Mouse (Mus musculus) kidney, postnatal 0 days (tissue): Measurements from ENCODE around the gene Tnr. TPM values are rescaled to one million over a fixed set of nuclear protein-coding genes. Genes with fewer than 3 reads are reported as not detected.

Experiments
- ATAC-seq: fragments of 200-750 bp; cut with Nextera tagmentation; replicated peaks from 2 replicates; pipeline ENCODE4 v1.8.0; 2017; ENCODE audit warnings: low read depth, moderate number of reproducible peaks, moderate TSS enrichment, moderate library complexity; ENCODE audit not compliant: low FRiP score
- DNase-seq: peaks from one replicate; pipeline ENCODE4 v3.0.0-alpha.2; 2016; ENCODE audit warnings: low spot score
- H3K27ac ChIP-seq: fragments of 300-500 bp; sonication (generic); 2 replicates; pipeline ENCODE4 v1.5.1; 2014; ENCODE audit warnings: mild to moderate bottlenecking
- H3K27me3 ChIP-seq: fragments of 300-500 bp; sonication (generic); 2 replicates; pipeline ENCODE4 v1.6.1; 2014; ENCODE audit warnings: low read length, mixed read lengths; ENCODE audit not compliant: insufficient read depth
- H3K36me3 ChIP-seq: fragments of 300-500 bp; sonication (generic); 2 replicates; pipeline ENCODE4 v1.6.1; 2014; ENCODE audit warnings: low read length, mixed read lengths; ENCODE audit not compliant: insufficient read depth
- H3K4me1 ChIP-seq: fragments of 300-500 bp; sonication (generic); replicated peaks from 2 replicates; pipeline ENCODE4 v1.6.1; 2014; ENCODE audit warnings: antibody characterized with exemption, low read length, mixed read lengths; ENCODE audit not compliant: insufficient read depth
- H3K4me2 ChIP-seq: fragments of 300-500 bp; sonication (generic); 2 replicates; pipeline ENCODE4 v1.6.1; 2014; ENCODE audit warnings: mild to moderate bottlenecking, low read length, moderate library complexity, mixed read lengths
- H3K4me3 ChIP-seq: fragments of 300-500 bp; sonication (generic); replicated peaks from 2 replicates; pipeline ENCODE4 v1.5.1; 2014; ENCODE audit warnings: low read depth, low read length
- H3K9ac ChIP-seq: fragments of 300-500 bp; sonication (generic); 2 replicates; pipeline ENCODE4 v1.6.1; 2014; ENCODE audit warnings: low read depth, low read length
- H3K9me3 ChIP-seq: fragments of 300-500 bp; sonication (generic); replicated peaks from 2 replicates; pipeline ENCODE4 v1.6.1; 2016; ENCODE audit warnings: low read length, inconsistent platforms, mixed read lengths
- CTCF ChIP-seq: IDR thresholded peaks from 2 replicates; pipeline ENCODE4 v1.5.1; 2016; ENCODE audit warnings: antibody characterized with exemption, low read depth, mild to moderate bottlenecking, moderate library complexity
- WGBS: fragments of 180-500 bp; shearing (Covaris S2); extraction: QIAGEN DNeasy Blood & Tissue Kit; methylation state at CpG from one replicate; pipeline ENCODE4 v1.1.7; 2014; 5-methylcytosine and 5-hydroxymethylcytosine counted together
- polyA plus RNA-seq: library from polyadenylated mRNA; unstranded; fragments of >200 nt; fragmentation: Nextera tagmentation; extraction: Ambion mirVana; gene quantifications from 2 replicates; pipeline ENCODE4 v1.2.1, GENCODE M21; 2015

Tnr gene
- polyA plus RNA-seq, 1 experiment from 2014 or later, result not detected

DNA sequence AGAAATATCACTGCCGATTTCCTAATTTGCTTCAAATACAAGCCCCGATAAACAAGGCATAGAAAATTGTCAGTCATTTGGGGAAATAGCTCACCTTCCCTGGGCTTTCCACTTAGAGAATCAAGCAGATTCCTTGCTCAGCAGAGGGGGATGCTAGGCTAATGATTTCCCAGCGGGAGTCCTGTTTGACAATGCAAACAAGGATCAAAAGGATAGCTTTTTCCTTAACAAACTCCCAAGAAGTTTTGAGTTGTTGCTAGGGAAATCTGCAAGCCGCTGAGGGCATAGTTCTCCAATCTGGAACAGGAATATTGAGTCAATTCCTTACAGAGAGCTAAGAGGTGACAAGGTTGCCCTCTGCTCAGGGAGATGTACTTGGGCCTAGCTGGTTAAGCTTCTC, 311.6 kb downstream of the Tnr start:
- no peaks in the 10 kb centered on the region for H3K36me3 ChIP-seq
- H3K9ac ChIP-seq, result no peak overlapping the region
- WGBS, result 19% methylated on average over 4 of the region's 4 CpGs
- no peak overlapping the region for H3K4me2 ChIP-seq
- H3K4me3 ChIP-seq, result no peak overlapping the region
- ATAC-seq (no peak), DNase-seq (no peak)
- H3K4me1 ChIP-seq, result no peaks in the 10 kb centered on the region
- no peaks in the 10 kb centered on the region for H3K9me3 ChIP-seq
- H3K27me3 ChIP-seq, result no peaks in the 10 kb centered on the region
- H3K27ac ChIP-seq, result no peak overlapping the region
- no peak for TF ChIP-seq CTCF

DNA sequence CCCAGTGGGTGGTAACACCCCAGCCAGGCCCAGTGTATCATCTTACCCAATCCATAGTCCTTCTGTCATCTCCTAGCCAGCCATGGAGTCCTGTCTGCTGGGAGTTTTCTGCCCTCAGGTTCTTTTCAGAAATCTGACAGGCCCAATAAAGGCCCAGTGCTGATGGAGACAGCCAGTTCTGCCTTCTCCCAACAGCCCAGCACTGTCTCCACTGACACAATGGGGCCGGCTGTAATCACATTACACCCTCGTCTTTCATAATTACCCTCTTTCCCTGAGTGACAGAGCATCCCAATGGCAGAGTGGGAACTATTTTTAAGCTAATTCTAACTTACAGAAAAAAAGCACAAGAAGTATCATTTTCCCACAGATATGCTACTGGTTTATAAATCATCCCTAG, 316.8 kb downstream of the Tnr start:
- DNase-seq (no peak), ATAC-seq (no peak)
- Histone ChIP-seq H3K9me3 (no peaks in the 10 kb centered on the region), H3K27ac (no peak overlapping the region), H3K9ac (no peak overlapping the region), H3K4me3 (no peak overlapping the region), H3K27me3 (no peaks in the 10 kb centered on the region), H3K36me3 (no peaks in the 10 kb centered on the region), H3K4me2 (no peak overlapping the region), H3K4me1 (no peaks in the 10 kb centered on the region)
- no peak for TF ChIP-seq CTCF
- WGBS, result 45% methylated on average over 2 of the region's 2 CpGs

GRCm38 (mm10) chr1:159842876-159843275, 319.3 kb downstream of the Tnr start:
- WGBS, result 9% methylated on average over 5 of the region's 5 CpGs
- no peaks in the 10 kb centered on the region for H3K27me3 ChIP-seq
- H3K4me1 ChIP-seq, result no peaks in the 10 kb centered on the region
- H3K9me3 ChIP-seq, result no peaks in the 10 kb centered on the region
- H3K27ac ChIP-seq, result no peak overlapping the region
- DNase-seq (peak; percentile 59), ATAC-seq (no peak)
- no peak overlapping the region for H3K4me2 ChIP-seq
- H3K4me3 ChIP-seq, result no peak overlapping the region
- no peaks in the 10 kb centered on the region for H3K36me3 ChIP-seq
- TF ChIP-seq CTCF, result no peak
- no peak overlapping the region for H3K9ac ChIP-seq

DNA sequence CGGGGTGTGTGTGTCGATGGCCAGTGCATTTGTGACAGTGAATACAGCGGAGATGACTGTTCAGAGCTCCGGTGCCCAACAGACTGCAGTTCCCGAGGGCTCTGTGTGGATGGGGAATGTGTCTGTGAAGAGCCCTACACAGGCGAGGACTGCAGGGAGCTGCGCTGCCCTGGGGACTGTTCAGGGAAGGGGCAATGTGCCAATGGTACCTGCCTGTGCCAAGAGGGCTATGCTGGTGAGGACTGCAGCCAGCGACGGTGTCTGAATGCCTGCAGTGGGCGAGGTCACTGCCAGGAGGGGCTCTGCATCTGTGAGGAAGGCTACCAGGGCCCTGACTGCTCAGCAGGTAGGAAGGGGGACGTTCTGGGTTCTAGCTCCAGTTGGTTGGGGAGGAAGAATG, 328.5 kb downstream of the Tnr start:
- no peak for ATAC-seq
- no peak overlapping the region for H3K4me2 ChIP-seq
- H3K27ac ChIP-seq, result no peak overlapping the region
- no peaks in the 10 kb centered on the region for H3K36me3 ChIP-seq
- H3K27me3 ChIP-seq, result no peaks in the 10 kb centered on the region
- no peak overlapping the region for H3K4me3 ChIP-seq
- H3K9ac ChIP-seq, result no peak overlapping the region
- no peak for TF ChIP-seq CTCF
- DNase-seq, result no peak
- no peaks in the 10 kb centered on the region for H3K4me1 ChIP-seq
- H3K9me3 ChIP-seq, result no peaks in the 10 kb centered on the region
- 86% methylated on average over 11 of the region's 11 CpGs for WGBS

GRCm38 (mm10) chr1:159854261-159854660, 330.7 kb downstream of the Tnr start:
- DNase-seq (no peak), ATAC-seq (no peak)
- Histone ChIP-seq H3K36me3 (no peaks in the 10 kb centered on the region), H3K27me3 (no peaks in the 10 kb centered on the region), H3K9ac (no peak overlapping the region), H3K9me3 (no peaks in the 10 kb centered on the region), H3K4me3 (no peak overlapping the region), H3K4me2 (no peak overlapping the region), H3K27ac (no peak overlapping the region), H3K4me1 (no peaks in the 10 kb centered on the region)
- 94% methylated on average over 1 of the region's 1 CpGs for WGBS
- TF ChIP-seq CTCF, result no peak

- no peak overlapping the region for H3K4me2 ChIP-seq
- ATAC-seq (no peak), DNase-seq (no peak)
- TF ChIP-seq CTCF, result no peak
- H3K4me1 ChIP-seq, result no peaks in the 10 kb centered on the region
- H3K4me3 ChIP-seq, result no peak overlapping the region
- H3K27ac ChIP-seq, result no peak overlapping the region
- H3K27me3 ChIP-seq, result no peaks in the 10 kb centered on the region
- H3K9ac ChIP-seq, result no peak overlapping the region
- no peaks in the 10 kb centered on the region for H3K9me3 ChIP-seq
- 66% methylated on average over 3 of the region's 3 CpGs for WGBS
- H3K36me3 ChIP-seq, result no peaks in the 10 kb centered on the region
Observed at GRCm38 (mm10) chr1:159861782-159862474, 338.4 kb downstream of the Tnr start.

GRCm38 (mm10) chr1:159865696-159866095, 342.1 kb downstream of the Tnr start:
- no peaks in the 10 kb centered on the region for H3K36me3 ChIP-seq
- no peak for DNase-seq
- no peak for TF ChIP-seq CTCF
- H3K27ac ChIP-seq, result no peak overlapping the region
- no peak for ATAC-seq
- H3K9me3 ChIP-seq, result no peaks in the 10 kb centered on the region
- no peak overlapping the region for H3K4me3 ChIP-seq
- H3K4me2 ChIP-seq, result no peak overlapping the region
- H3K27me3 ChIP-seq, result no peaks in the 10 kb centered on the region
- H3K9ac ChIP-seq, result no peak overlapping the region
- 65% methylated on average over 1 of the region's 1 CpGs for WGBS
- no peaks in the 10 kb centered on the region for H3K4me1 ChIP-seq
